Mouse (Mus musculus) brown adipose tissue, adult 24 weeks (tissue): Measurements from ENCODE around the gene Zfp593. TPM values are rescaled to one million over a fixed set of nuclear protein-coding genes. Genes with fewer than 3 reads are reported as not detected.
A peak's percentile ranks its signal among the peaks of the same experiment; 100 is the strongest.

Experiments
- H3K27ac ChIP-seq: fragments of 200-500 bp; replicated peaks from 2 replicates; pipeline ENCODE4 v1.5.1; 2012; ENCODE audit warnings: low read depth, mild to moderate bottlenecking, low read length
- H3K4me1 ChIP-seq: fragments of 200-500 bp; 2 replicates; pipeline ENCODE4 v1.6.1; 2012; ENCODE audit warnings: low read length, mixed read lengths; ENCODE audit not compliant: control insufficient read depth, insufficient read depth, insufficient read length
- H3K4me3 ChIP-seq: fragments of 200-500 bp; 2 replicates; pipeline ENCODE4 v1.5.1; 2012; ENCODE audit warnings: low read depth, mild to moderate bottlenecking, low read length, moderate library complexity; ENCODE audit not compliant: insufficient read depth
- polyA plus RNA-seq: library from polyadenylated mRNA; stranded (reverse); fragments of >200 nt; gene quantifications from 2 replicates; pipeline ENCODE4 v1.2.4, GENCODE M21; 2012; ENCODE audit not compliant: missing spikeins, insufficient read depth, insufficient read length

The Zfp593 gene
- polyA plus RNA-seq, 1 experiment: 3.1 TPM

DNA sequence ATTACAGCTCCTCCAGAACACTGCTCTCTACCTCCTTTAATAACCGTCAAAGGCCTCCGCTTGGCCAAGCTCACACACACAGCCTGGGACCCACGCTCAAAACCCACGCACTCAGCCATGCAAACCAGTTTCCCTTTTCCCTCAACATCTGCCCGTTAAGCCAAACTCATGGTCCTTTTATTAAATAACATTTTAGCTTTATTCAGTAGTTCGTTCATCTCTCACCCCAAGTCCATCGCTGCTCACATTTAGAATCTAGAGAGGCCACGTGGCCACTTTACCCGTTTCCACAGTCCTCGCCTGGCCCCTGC lies 5.5 kb upstream of the Zfp593 start:
- no peak overlapping the region for H3K27ac ChIP-seq
- H3K4me1 ChIP-seq: peaks cover 5% of the 10 kb centered on the region
- H3K4me3 ChIP-seq: peak overlapping the region; percentile 80

DNA sequence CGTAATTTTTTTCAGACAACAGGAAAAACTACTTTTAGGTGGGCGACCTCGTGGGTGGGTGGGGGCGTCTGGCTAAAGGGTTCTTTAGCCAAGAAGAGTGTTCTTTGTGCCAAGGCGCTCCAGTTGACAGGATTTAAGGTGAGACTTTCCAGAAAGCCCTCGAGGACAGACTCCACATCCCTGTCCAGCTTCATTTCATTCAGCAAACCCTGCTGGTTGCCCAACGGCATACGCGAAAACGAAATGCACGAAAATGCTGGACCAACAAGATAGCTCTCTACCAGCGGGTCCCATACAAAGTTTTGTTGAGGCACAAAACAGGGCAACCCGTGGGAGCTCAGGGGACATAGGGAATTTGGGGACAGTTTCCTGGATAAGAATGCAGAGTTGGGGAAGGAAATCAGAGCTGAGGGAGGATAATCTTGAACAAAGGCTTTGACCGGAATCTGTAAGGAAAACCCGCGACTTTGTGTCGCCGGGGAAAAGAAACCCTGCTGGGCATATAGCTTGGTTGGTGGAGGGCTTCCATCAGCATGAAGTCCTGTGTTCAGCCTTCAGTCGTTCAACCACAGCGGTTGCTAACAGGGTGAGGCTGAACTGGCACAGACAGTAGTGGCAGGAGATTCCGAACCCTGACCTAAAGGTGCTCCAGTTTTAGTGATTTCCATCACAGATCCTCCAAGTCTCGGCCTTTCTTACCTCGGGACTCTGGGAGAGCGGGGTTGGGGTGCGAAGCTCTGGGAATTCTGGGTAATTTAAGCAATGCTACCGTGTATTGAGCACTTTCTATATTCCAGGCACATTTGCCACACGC lies 4.9 kb upstream of the Zfp593 start:
- Histone ChIP-seq H3K27ac (no peak overlapping the region), H3K4me1 (peaks cover 5% of the 10 kb centered on the region), H3K4me3 (peak overlapping the region; percentile 80)

DNA sequence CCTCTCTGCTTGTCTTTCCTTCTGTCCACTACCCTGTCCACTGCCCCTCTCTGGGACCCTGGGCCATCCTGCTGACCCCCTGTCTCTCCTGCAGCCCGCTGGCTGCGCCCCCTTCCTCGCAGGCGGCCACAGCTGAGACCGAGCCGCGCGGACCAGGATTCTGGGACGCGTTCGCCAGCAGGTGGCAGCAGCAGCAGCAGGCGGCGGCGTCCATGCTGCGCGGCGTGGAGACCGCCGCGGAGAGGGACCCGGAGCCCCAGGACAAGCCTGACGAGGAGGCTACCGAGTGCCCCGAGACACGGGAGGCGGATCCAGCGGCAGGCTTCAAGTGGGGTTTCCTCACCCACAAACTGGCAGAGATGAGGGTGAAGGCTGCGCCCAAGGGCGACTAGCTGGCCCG lies 4.3 kb upstream of the Zfp593 start:
- Histone ChIP-seq H3K4me3 (peak overlapping the region; percentile 43), H3K4me1 (peaks cover 3% of the 10 kb centered on the region)

DNA sequence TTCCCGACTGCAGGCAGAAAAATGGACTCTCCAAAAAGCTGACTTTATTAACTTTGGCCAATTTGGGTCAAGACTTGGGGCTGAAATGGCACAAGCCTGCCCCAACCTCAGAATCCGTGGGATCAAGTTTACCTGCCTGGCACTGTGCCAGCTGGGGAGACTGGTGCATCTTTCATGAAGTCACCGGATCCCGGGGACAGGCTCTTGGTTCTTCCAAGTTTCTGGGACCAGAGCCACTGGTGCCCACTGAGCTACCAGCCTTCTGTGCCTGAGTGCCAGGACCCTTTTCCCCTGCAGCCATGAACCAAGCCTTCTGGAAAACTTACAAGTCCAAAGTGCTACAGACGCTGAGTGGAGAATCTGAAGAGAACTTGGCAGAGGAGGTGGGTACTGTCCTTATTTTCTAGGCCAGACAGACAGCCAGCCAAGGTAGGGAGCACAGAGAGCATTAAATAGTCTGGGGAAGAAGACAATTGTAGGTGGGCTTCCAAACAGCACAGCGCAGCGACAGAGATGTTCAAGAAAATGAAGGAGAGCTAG lies 1.4 kb upstream of the Zfp593 start, which contains the start of gene Gm30191:
TSS of gene Gm30191 (plus strand) at position 217 of the 540 bp plus-strand sequence.
- peaks cover 5% of the 10 kb centered on the region for H3K4me1 ChIP-seq
- no peak within 1 kb of the TSS for H3K4me3 ChIP-seq
- H3K27ac ChIP-seq: no peak within 1 kb of the TSS

More for the DNA sequence above, 4.3 kb upstream of the Zfp593 start:
- no peak overlapping the region for H3K27ac ChIP-seq

DNA sequence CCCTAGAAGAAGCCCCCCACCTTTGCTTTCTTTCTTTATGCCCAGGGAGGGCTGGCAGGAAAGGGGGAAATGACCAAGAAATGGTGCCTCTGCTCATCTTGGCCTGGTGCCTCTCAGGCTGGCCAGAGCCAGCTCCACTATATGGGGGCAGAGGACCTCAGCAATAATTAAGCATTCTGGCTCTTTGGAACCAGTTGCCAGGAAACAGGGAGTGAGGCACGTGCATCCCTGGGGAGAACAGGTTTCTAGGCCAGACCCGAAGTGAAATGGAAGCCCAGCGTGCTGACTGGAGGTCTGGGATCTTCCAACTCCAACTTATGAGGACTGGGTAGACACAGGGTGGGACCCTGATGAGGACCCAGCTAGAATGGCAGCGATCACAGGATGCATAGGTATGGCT lies 864 bp upstream of the Zfp593 start:
- Histone ChIP-seq H3K27ac (no peak overlapping the region), H3K4me1 (peaks cover 5% of the 10 kb centered on the region), H3K4me3 (no peak overlapping the region)

DNA sequence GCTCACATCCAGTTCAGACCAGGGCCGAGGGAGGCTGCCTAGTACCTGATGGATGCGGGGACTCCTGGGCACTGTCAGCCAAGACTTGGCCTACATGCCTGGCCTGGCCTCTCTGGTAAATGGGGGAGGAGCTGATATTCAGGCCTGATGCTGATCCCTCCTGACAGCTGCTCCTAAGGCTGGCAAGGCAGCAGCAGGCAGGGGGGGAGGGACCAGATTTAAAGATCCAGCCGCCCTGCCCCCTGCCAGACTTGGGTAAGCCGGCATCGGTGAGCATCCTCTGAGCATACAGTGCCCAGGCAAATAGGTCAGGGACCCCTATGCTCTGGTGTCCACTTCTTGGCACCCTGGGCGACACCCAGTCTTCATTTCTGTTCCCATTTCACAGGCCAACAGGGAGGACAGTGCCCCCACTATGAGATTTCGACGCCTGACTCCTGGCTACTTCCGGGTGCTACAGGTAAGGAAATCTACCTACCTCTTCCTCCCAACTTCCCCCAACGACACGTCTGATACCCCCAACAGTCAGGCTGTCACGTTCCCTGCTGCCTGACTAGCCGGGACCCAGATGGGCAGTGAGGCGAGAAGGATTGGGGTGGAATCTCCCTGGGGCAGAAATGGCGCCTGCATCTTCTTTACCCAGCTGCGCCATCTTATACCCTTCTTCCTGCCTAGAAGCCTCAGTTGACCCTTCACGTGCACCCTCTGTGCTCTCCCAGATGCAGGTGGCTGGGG lies 1.7 kb downstream of the Zfp593 start, which contains the start of gene E130218I03Rik:
TSS of gene E130218I03Rik (plus strand) at position 147 of the 735 bp plus-strand sequence.
- H3K4me3 ChIP-seq: peak within 1 kb of the TSS; percentile 93
- H3K27ac ChIP-seq: no peak within 1 kb of the TSS
- H3K4me1 ChIP-seq: peaks cover 5% of the 10 kb centered on the region

DNA sequence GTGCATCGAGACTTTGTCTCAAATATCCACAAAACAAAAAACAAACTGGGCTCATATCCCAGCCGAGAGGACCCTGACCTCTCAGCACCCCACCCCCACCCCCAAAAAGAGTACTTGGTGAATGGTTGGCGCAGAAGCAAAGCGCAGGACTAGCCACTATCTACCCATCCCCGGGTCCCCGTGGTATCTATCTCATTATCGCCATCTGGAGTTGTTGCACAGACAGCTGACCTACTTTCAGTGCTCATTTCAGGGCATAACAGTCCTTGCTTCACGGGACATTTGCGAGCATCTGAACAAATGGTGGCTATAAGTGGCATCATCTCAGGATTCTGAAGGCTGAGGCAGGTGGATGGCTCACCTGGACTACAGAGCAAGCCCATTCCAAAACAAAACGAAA lies 6.7 kb downstream of the Zfp593 start:
- no peak overlapping the region for H3K27ac ChIP-seq
- H3K4me1 ChIP-seq: no peaks in the 10 kb centered on the region
- H3K4me3 ChIP-seq: no peak overlapping the region

DNA sequence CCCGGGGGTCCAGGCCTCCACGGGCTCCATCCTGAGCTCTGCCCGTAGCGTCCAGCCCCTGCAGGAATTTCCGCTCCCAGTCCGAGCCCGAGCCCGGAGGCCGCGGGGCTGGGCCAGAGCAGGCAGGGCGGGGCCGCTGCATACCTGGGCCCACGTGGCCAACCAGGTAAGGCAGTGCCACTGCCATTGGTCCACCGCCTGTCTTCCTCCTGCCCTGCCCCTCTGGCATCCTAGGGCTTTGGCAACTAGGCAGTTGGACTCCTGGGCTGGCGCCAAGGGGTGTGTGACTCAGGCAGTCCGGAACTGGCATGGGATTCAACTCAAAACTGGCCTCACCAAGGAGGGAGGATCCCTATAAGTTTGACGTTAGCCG lies 7.1 kb downstream of the Zfp593 start, which contains the start of gene Cnksr1:
TSS of gene Cnksr1 (minus strand) at position 121 of the 373 bp plus-strand sequence.
- Histone ChIP-seq H3K27ac (no peak within 1 kb of the TSS), H3K4me3 (no peak within 1 kb of the TSS; the same call in 1 of the 2 replicates), H3K4me1 (no peaks in the 10 kb centered on the region)

DNA sequence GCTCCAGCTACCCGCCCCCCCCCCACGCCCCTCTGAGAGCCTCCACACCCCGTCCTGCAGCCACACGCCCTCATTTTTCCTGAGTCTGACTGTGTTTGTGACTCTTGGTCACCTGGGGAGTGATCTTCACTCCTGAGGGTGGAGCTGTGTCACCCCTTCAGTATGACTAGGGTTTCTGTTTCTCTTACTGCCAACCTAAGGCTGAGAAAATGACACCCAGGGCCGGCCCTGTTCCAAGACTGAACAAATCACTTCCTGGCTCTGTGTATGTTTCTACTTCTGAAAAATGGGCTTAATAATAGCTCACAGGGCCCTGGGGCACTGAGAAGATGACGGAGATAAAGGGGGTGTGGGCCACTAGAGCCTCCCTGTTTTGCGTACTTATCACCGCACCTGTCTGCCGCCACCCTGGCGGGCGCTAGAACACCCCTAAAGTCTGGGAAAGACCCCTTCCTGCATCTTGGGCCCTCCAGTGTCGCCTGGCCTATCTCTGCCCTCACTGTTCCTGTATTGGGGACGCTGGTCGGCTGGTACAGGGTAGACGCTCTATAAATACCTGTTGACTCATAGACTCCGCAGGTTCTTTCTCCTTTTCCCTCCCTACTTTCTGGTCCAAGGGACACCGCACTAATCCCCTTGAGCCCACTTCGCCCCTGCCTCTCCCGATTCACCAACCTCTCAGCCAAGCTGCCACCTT lies 7.7 kb downstream of the Zfp593 start:
- Histone ChIP-seq H3K4me1 (no peaks in the 10 kb centered on the region), H3K4me3 (no peak overlapping the region; the same call in 1 of the 2 replicates), H3K27ac (no peak overlapping the region)

DNA sequence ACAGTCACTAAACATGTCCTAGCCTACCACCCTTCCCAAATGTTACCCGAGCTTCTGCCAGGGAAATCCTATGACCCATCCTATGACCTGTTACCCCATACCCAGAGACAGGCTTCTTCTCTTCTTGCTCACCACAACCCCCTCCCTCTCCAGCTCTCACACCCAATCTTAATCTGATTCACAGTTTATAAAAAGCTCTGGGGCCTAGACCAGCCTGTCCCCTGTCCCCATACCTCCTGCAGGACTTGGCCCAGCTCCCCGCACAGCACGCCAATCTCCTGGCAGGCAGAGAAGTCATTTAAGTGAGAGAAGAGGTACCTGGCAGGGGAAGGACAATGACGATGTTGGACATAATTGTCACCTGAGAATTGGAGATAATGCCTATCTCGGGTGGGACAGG lies 10.5 kb downstream of the Zfp593 start:
- Histone ChIP-seq H3K27ac (no peak overlapping the region), H3K4me3 (no peak overlapping the region), H3K4me1 (no peaks in the 10 kb centered on the region)

DNA sequence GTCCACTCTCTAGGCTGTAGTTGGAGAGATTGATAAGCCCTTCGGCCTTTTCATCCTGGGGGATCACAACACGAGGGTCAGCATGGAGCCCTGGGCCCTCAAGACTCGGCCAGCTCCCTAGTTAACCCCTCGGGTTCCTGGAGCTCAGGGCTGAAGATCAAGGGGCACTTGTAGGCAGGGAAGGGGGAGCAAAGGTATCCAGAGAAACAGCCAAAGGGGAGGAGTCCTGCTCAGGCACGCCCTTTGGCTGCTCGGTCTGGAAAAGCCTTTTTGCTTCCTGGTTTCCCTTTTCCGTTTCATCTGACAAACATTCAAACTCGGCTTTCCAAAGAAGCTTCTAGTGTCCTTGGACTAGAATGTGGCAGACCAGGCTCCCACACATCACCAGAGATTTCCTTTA lies 15.0 kb downstream of the Zfp593 start:
- H3K27ac ChIP-seq: no peak overlapping the region
- no peak overlapping the region for H3K4me3 ChIP-seq
- no peaks in the 10 kb centered on the region for H3K4me1 ChIP-seq

DNA sequence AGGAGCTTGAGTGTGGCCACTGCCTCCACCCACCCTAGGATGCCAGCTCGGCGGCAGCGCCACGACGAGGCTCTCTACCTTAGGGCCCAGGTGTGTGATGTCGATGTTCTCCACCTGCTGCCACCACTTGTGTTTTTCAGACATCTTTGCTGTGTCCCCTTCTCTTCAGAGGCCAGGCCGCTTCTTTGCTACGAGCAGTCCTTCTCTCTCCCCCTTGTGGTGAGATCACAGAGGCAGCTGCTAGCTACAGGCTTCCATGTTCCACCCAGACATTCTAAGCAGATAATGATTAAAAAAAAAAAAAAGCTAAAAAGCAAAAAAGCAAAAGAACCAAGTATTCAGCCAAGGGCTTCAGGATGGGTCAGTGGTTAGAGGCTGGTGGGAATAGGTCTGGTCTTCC lies 18.2 kb downstream of the Zfp593 start, which contains the start of gene Catsper4:
TSS of gene Catsper4 (minus strand) at position 190 of the 400 bp plus-strand sequence.
- no peaks in the 10 kb centered on the region for H3K4me1 ChIP-seq
- H3K4me3 ChIP-seq: no peak within 1 kb of the TSS

DNA sequence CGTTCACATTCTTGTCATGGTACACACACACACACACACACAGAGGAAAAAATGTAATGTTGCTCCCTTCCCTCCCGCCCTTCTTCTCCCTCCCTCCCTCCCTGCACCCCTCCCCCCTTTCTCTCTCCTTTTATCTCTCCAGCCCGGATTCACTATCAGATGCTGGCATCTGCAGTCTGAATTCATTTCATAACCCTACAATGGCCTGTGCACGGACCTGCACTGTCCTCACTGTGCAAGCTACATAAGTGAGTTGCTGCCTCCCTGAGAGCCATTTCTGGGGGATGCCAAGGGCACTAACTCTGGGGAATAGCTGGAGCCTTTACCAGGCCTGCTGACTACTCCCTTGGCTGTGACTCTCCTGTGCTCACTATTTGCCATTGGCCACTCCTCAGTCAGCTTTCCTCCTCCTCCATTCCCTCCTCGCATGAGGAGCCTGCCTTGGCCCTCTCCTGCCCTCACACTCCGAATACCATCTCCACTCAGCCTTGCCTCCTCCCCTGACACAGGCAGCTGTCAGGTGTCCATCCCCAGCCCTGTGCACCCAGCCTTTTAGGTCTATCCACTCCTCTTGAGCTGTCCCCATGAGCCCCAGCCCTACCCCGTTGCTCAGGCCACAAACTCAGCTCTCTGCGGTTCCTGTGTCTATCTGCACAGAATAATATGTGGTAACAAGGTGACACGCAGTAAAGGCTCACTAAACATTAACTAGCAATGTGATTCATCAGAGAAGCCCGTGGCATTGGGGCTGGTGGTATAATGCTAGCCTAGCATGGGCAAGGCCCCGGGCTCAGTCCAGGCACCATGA lies 22.4 kb downstream of the Zfp593 start:
- no peak overlapping the region for H3K4me3 ChIP-seq
- H3K27ac ChIP-seq: no peak overlapping the region
- H3K4me1 ChIP-seq: no peaks in the 10 kb centered on the region

More for the DNA sequence above, 18.2 kb downstream of the Zfp593 start, which contains the start of gene Catsper4:
- H3K27ac ChIP-seq: no peak within 1 kb of the TSS

DNA sequence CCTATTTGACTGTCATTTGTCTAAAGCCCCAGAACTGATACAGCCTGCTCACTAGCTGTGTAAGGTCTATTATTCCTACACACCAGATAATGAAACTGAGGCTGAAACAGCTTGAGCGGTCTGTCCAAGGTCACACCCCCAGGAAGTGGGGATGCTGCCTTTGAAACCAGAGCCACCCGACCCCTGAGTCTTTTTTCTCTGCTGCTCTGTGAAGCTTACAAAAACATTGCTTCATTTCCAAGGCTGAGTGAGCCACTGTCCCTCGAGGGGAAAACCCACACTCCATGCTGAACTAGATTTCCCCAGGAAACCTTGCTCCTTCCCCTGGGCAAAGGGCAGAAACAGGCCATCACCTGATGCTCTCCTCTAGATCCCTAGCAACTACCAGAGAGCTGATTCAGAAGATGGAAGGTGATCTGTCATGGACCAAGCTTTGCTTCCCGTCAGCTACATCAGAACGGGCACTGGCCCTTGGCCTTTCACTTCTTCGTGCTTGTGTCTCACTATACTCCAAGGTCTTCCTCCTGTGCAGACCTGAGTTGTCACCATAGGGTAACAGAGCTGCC lies 38.8 kb downstream of the Zfp593 start:
- Histone ChIP-seq H3K27ac (no peak overlapping the region), H3K4me1 (no peaks in the 10 kb centered on the region), H3K4me3 (no peak overlapping the region)
